Mouse (Mus musculus) A20 (cell line): ENCODE results near the gene Haghl.
"Not testable (repeated sequence)": the region's sequence is repeated elsewhere in the genome, so short reads cannot be mapped to it uniquely, and the experiment has no call there.

Experiments
- DNase-seq: peaks from one replicate; pipeline ENCODE4 v3.0.0-alpha.2; 2011; ENCODE audit warnings: low read depth, low spot score

The Haghl gene

DNA sequence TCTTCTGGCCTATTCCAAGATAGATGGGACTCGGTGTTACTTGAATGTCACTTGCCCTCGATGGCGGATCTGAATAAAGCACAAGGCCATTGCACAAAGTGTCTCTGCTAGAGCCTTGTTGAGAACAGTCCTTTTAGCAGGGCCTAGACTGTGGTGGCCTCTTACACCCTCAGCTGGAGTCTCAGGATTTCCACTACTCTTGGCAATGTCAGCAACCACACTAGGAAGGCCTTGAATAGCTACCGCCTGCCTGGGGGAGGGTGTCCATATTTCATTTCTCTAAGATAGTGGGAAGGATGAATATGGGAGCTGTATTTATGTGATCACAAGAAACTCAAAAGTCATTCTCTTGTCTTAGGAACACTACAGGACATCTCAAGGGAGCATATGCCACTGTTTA is 37.2 kb downstream of the Haghl start:
- DNase-seq: no peak

GRCm38 (mm10) chr17:25744311-25744710 is 41.2 kb downstream of the Haghl start:
- no peak for DNase-seq

DNA sequence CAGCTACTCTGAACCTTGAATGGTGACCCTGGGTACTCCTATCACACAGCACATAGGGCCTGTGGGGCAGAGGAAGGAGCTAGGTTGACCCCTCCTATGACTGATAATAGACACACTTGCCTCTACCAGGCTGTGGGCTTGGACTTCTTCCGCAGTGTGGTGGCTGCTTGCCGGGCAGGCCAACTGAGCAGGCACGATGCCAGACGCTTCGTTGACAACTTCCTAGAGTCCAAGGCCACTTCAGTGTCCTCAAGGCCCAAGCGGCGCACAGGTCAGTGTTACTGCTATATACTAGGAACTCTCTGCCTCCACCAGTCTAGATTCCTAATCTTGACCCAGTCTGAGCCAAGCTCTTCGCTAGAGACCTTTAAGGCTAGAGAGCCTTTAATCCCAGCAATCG is 41.6 kb downstream of the Haghl start:
- no peak for DNase-seq

GRCm38 (mm10) chr17:25741471-25741870 is 44.0 kb downstream of the Haghl start:
- DNase-seq: not testable (repeated sequence)

DNA sequence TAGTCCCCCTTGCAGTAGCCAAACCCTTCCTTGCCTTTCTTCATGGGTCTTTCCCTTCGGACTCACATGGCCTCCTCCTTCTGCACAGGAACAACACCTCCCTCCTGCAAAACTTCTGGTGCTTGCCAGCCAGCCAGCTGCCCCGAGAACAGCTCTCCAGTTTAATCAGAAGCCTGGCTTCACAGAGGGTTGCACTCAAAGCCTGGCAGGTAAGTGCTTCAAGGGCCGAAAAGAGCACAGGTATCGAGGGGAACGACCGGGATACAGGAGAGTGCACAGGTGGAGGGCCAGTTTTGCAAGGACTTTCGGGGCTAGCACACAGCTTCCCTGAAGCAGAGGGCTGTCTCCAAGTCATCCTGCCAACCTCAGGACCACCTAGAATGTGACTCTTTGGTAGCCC is 46.6 kb downstream of the Haghl start:
- no peak for DNase-seq

DNA sequence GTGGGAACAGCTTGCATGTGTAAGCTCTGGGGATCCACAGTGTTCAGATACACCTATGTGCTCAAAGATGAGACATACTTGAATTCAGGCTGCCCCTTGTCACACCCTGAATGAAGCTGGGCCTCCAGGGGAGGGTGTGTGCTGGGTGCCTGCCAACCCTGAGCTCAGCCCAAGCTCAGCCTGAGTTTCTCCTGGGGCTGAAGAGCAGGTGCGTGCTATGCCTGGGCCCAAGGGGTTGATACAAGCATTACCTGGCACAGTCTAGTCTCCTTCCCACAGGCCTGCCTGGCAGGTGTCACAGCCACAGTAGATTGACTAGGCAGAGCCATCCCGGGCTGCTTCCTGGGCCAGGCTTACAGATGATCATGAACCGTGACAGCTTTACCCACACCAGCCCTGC is 49.7 kb downstream of the Haghl start, which contains the start of gene Mslnl:
TSS of gene Mslnl (plus strand) at position 298 of the 400 bp plus-strand sequence.
- no peak for DNase-seq

DNA sequence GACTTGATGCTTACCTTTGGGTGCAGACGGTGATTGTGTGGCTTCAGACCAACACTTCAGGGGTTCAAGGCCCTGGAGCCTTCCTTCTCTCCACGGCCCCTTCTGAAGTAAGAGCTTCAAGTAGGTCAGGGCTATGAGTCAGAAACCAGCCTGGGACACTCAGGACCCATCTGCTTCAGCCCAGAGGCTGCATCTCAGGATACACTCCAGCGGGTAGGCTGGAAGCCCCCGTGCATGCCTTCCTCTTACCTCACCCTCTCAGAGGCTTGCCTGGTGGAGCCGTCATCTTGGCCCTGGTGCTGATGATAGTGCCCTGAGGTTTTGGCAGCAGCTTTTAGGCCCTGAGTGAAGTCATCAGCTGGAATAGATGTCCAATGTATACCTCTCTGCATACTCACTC is 50.2 kb downstream of the Haghl start:
- DNase-seq: no peak

- peak; percentile 61 for DNase-seq
Observed at GRCm38 (mm10) chr17:25732082-25732481, 53.4 kb downstream of the Haghl start.
